Mouse (Mus musculus) CH12.LX (cell line): ENCODE data around the gene Car10. TPM values are rescaled to one million over a fixed set of nuclear protein-coding genes. Genes with fewer than 3 reads are reported as not detected.

Experiments used
- DNase-seq: peaks from one replicate; pipeline ENCODE4 v3.0.0-alpha.2; 2013; ENCODE audit errors: extremely low read depth
- H3K27ac ChIP-seq: 2 replicates; pipeline ENCODE4 v1.5.1; 2012; ENCODE audit warnings: low read depth, mild to moderate bottlenecking, control low read depth, moderate library complexity; ENCODE audit not compliant: insufficient read depth
- H3K27me3 ChIP-seq: replicated peaks from 2 replicates; pipeline ENCODE3; 2012; ENCODE audit warnings: inconsistent platforms
- H3K36me3 ChIP-seq, 2 experiments: replicated peaks in 1 of 2; 2 replicates each; pipeline versions ENCODE3 to v1.6.1; 2012; ENCODE audit warnings: inconsistent platforms in 1 of 2, low read length in 1 of 2, mild to moderate bottlenecking in 1 of 2, mixed read lengths in 1 of 2, moderate library complexity in 1 of 2; ENCODE audit not compliant: control insufficient read depth in 1 of 2, insufficient read depth in 1 of 2
- H3K4me1 ChIP-seq, 2 experiments: 2 replicates each; pipeline ENCODE4 v1.6.1; 2012; ENCODE audit warnings: inconsistent platforms in 1 of 2, moderate library complexity in 1 of 2; ENCODE audit not compliant: insufficient read depth in 2 of 2, control insufficient read depth in 1 of 2
- H3K4me2 ChIP-seq: 2 replicates; pipeline ENCODE4 v1.6.1; 2012; ENCODE audit warnings: low read depth, mild to moderate bottlenecking, control low read depth; ENCODE audit not compliant: poor library complexity, insufficient read depth, severe bottlenecking
- H3K4me3 ChIP-seq, 3 experiments: fragments of 150-350 bp in 1 of 3; sonication (generic) in 1 of 3; replicated peaks in 1 of 3; 2 replicates each; pipeline versions ENCODE3 to v1.5.1; 2011 to 2012; ENCODE audit warnings: low read depth in 2 of 3, low read length in 2 of 3, mild to moderate bottlenecking in 2 of 3, moderate library complexity in 2 of 3, control low read depth in 1 of 3, improper control_type of control experiment in 1 of 3, inconsistent platforms in 1 of 3, mixed read lengths in 1 of 3; ENCODE audit not compliant: poor library complexity in 1 of 3
- H3K79me2 ChIP-seq: replicated peaks from 2 replicates; pipeline ENCODE4 v1.6.1; 2012; ENCODE audit warnings: mild to moderate bottlenecking, moderate library complexity; ENCODE audit not compliant: control insufficient read depth, poor library complexity, insufficient read depth, severe bottlenecking; ENCODE audit errors: extremely low read depth
- H3K9ac ChIP-seq: 2 replicates; pipeline ENCODE4 v1.6.1; 2012; ENCODE audit warnings: low read depth, mild to moderate bottlenecking, control low read depth, moderate library complexity; ENCODE audit not compliant: insufficient read depth
- H3K9me3 ChIP-seq: replicated peaks from 2 replicates; pipeline ENCODE3; 2012; ENCODE audit warnings: low read length, inconsistent platforms, mixed read lengths
- BHLHE40 ChIP-seq: IDR thresholded peaks from 2 replicates; pipeline ENCODE4 v1.6.1; 2011; ENCODE audit warnings: mild to moderate bottlenecking, low read depth, low read length, improper control_type of control experiment
- CHD1 ChIP-seq: IDR thresholded peaks from 2 replicates; pipeline ENCODE4 v1.6.1; 2012; ENCODE audit warnings: low read depth, low read length, improper control_type of control experiment, inconsistent platforms
- CHD2 ChIP-seq: IDR thresholded peaks from 2 replicates; pipeline ENCODE4 v1.6.1; 2011; ENCODE audit warnings: low read length, improper control_type of control experiment
- E2F4 ChIP-seq: IDR thresholded peaks from 2 replicates; pipeline ENCODE4 v1.6.1; 2011; ENCODE audit warnings: low read depth, low read length, improper control_type of control experiment; ENCODE audit not compliant: insufficient replicate concordance
- ELF1 ChIP-seq: IDR thresholded peaks from 2 replicates; pipeline ENCODE4 v1.6.1; 2014; ENCODE audit warnings: low read depth, mild to moderate bottlenecking, inconsistent platforms, low read length, improper control_type of control experiment
- EP300 ChIP-seq: IDR thresholded peaks from 2 replicates; pipeline ENCODE4 v1.6.1; 2011; ENCODE audit warnings: low read length, improper control_type of control experiment
- ETS1 ChIP-seq: conservative IDR thresholded peaks from 2 replicates; pipeline ENCODE4 v1.6.1; 2012; ENCODE audit warnings: low read depth, mild to moderate bottlenecking, inconsistent platforms, low read length, improper control_type of control experiment, moderate library complexity
- MAZ ChIP-seq: IDR thresholded peaks from 2 replicates; pipeline ENCODE4 v1.6.1; 2012; ENCODE audit warnings: low read depth, mild to moderate bottlenecking, inconsistent platforms, low read length, improper control_type of control experiment, moderate library complexity
- MEF2A ChIP-seq: IDR thresholded peaks from 2 replicates; pipeline ENCODE4 v1.6.1; 2014; ENCODE audit warnings: low read depth, mild to moderate bottlenecking, inconsistent platforms, low read length, improper control_type of control experiment, borderline replicate concordance
- MYC ChIP-seq: IDR thresholded peaks from 2 replicates; pipeline ENCODE4 v1.6.1; 2011; ENCODE audit warnings: low read depth, mild to moderate bottlenecking, improper control_type of control experiment, low read length
- NRF1 ChIP-seq: IDR thresholded peaks from 2 replicates; pipeline ENCODE4 v1.6.1; 2014; ENCODE audit warnings: low read depth, mild to moderate bottlenecking, inconsistent platforms, low read length, improper control_type of control experiment, moderate library complexity
- POLR2A ChIP-seq: IDR thresholded peaks from 2 replicates; pipeline ENCODE4 v1.6.1; 2011; ENCODE audit warnings: low read depth, mild to moderate bottlenecking, improper control_type of control experiment, low read length
- RAD21 ChIP-seq: IDR thresholded peaks from 2 replicates; pipeline ENCODE4 v1.6.1; 2011; ENCODE audit warnings: low read depth, mild to moderate bottlenecking, low read length, improper control_type of control experiment, moderate library complexity
- TBP ChIP-seq: conservative IDR thresholded peaks from 2 replicates; pipeline ENCODE4 v1.6.1; 2011; ENCODE audit warnings: low read depth, low read length, improper control_type of control experiment
- TCF12 ChIP-seq: IDR thresholded peaks from 2 replicates; pipeline ENCODE4 v1.6.1; 2014; ENCODE audit warnings: low read depth, mild to moderate bottlenecking, inconsistent platforms, low read length, improper control_type of control experiment
- UBTF ChIP-seq: IDR thresholded peaks from 2 replicates; pipeline ENCODE4 v1.6.1; 2012; ENCODE audit warnings: low read depth, mild to moderate bottlenecking, inconsistent platforms, low read length, improper control_type of control experiment, moderate library complexity
- USF1 ChIP-seq: IDR thresholded peaks from 2 replicates; pipeline ENCODE4 v1.6.1; 2014; ENCODE audit warnings: low read depth, mild to moderate bottlenecking, inconsistent platforms, low read length, improper control_type of control experiment
- USF2 ChIP-seq: conservative IDR thresholded peaks from 2 replicates; pipeline ENCODE4 v1.6.1; 2011; ENCODE audit warnings: low read depth, low read length, improper control_type of control experiment
- ZC3H11A ChIP-seq: IDR thresholded peaks from 2 replicates; pipeline ENCODE4 v1.6.1; 2012; ENCODE audit warnings: low read depth, mild to moderate bottlenecking, inconsistent platforms, low read length, improper control_type of control experiment
- ZKSCAN1 ChIP-seq: IDR thresholded peaks from 2 replicates; pipeline ENCODE4 v1.6.1; 2012; ENCODE audit warnings: low read depth, inconsistent platforms, low read length, improper control_type of control experiment, borderline replicate concordance
- ZMIZ1 ChIP-seq: IDR thresholded peaks from 2 replicates; pipeline ENCODE4 v1.6.1; 2012; ENCODE audit warnings: low read depth, mild to moderate bottlenecking, inconsistent platforms, low read length, improper control_type of control experiment
- dilution Hi-C: fragments of 300-500 bp; cut with MboI; formaldehyde crosslinking; loops from 2 replicates; pipeline ENCODE4 v1.14.3; 2020; ENCODE audit warnings: low sequenced_read_pairs; ENCODE audit not compliant: extremely low pct_unique_long_range_greater_than_20kb, extremely low pct_ligation_motif_present
- in situ Hi-C: fragments of 300-500 bp; cut with MboI; formaldehyde crosslinking; loops from 3 replicates; pipeline ENCODE4 v1.14.3; 2019; ENCODE audit warnings: low sequenced_read_pairs, low pct_ligation_motif_present, low pct_unique_long_range_greater_than_20kb, mixed read lengths
- polyA plus RNA-seq: library from polyadenylated mRNA; unstranded; fragments of >175 nt; gene quantifications from 2 replicates; pipeline ENCODE4 v1.2.1, GENCODE M21; 2012; ENCODE audit warnings: low read depth; ENCODE audit not compliant: insufficient read length
- total RNA-seq, 2 experiments: library from RNA; depleted of rRNA; stranded (reverse); fragments of 300-350 nt in 1 of 2; fragments of >200 nt in 1 of 2; gene quantifications; 2 replicates each; pipeline ENCODE4 v1.2.3; 2012 to 2014

Car10 gene
- total and polyA plus RNA-seq, 3 experiments = not detected

DNA sequence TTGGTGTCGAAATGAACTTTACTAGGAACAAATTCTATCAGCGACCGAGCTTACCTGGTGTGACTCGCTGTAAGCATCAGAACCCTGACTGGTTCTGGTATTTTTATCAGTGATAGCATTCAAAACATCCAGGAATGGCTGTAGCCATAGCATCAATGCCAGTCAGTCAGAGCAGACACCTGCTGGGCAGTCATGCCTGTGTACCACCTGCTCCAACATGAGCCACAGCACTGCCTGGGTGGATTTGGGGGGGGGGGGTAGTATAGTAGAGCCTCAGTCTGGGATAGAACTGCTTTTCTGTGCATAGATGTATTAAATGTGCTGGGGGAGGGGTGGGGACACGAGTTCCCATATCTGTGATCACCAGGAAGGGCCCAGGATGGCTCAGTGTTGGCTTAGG is 525.8 kb downstream of the Car10 start:
- no peak for DNase-seq
- no peaks in the 10 kb centered on the region for H3K4me1 ChIP-seq
- H3K79me2 ChIP-seq = no peaks in the 10 kb centered on the region
- peaks cover 63% of the 10 kb centered on the region for H3K27me3 ChIP-seq
- no peak overlapping the region for H3K27ac ChIP-seq
- H3K4me2 ChIP-seq = no peak overlapping the region
- in situ Hi-C loops (no loop called here), dilution Hi-C loops (no loop called here)
- no peak overlapping the region for H3K4me3 ChIP-seq
- H3K9me3 ChIP-seq = no peaks in the 10 kb centered on the region
- TF ChIP-seq ETS1 (no peak), RAD21 (no peak), ZKSCAN1 (no peak), CHD1 (no peak)
- H3K9ac ChIP-seq = no peak overlapping the region
- H3K36me3 ChIP-seq = no peaks in the 10 kb centered on the region

DNA sequence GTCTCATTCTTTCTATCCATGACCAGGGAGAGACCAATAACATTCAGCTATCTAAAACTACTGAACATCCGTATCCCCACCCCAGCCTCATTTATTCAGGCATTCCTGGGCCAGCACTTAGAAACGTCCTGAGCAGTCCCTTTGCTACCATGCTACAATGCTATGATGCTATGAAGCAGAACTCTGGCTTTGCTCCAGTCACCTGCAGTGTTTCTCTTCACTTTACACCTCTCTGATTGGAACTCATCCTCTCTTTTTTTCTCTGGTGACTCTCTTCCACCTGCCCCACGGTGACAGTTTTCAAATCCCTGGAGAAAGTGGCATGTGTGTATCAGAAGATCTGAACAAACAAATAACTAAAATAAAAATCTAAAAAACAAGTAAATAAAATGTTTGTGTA is 541.6 kb downstream of the Car10 start:
- H3K27ac ChIP-seq = no peak overlapping the region
- no peak overlapping the region for H3K4me3 ChIP-seq
- no peaks in the 10 kb centered on the region for H3K79me2 ChIP-seq
- no peak overlapping the region for H3K4me2 ChIP-seq
- no peak overlapping the region for H3K9ac ChIP-seq
- no peak for DNase-seq
- peaks cover 42% of the 10 kb centered on the region for H3K27me3 ChIP-seq
- H3K9me3 ChIP-seq = no peaks in the 10 kb centered on the region
- H3K36me3 ChIP-seq = no peaks in the 10 kb centered on the region
- H3K4me1 ChIP-seq = no peaks in the 10 kb centered on the region
- in situ Hi-C loops = no loop called here
- dilution Hi-C loops = no loop called here
- no peak for TF ChIP-seq TCF12
- no peak for TF ChIP-seq USF2
- no peak for TF ChIP-seq USF1
- no peak for TF ChIP-seq TBP
- TF ChIP-seq BHLHE40 = no peak
- no peak for TF ChIP-seq ZMIZ1
- no peak for TF ChIP-seq NRF1
- no peak for TF ChIP-seq MAZ
- no peak for TF ChIP-seq ZC3H11A
- TF ChIP-seq EP300 = no peak
- no peak for TF ChIP-seq POLR2A
- TF ChIP-seq RAD21 = no peak
- no peak for TF ChIP-seq ELF1

DNA sequence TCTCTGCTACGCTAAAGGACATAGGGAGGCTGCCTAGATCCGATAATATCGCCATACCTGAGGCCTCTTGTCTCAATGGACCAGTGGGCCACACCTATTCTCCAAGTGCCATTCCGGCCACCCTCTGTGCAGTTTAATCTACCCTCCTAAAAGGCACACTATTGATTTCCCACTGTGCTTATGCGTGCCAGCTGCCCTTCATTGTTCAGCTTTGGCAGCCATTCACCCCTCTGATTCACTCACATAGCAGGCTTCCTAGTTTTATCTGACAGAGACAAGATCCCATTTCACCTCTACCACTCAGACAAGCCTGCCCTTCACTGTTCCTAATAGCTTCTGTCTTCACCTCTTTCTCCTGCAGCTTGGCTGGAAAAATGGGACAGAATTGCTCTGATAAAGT is 543.1 kb downstream of the Car10 start:
- H3K4me1 ChIP-seq = no peaks in the 10 kb centered on the region
- no peak for DNase-seq
- no peaks in the 10 kb centered on the region for H3K36me3 ChIP-seq
- H3K4me2 ChIP-seq = no peak overlapping the region
- no peak overlapping the region for H3K27ac ChIP-seq
- H3K4me3 ChIP-seq = no peak overlapping the region
- dilution Hi-C loops = no loop called here
- H3K79me2 ChIP-seq = no peaks in the 10 kb centered on the region
- no peak for TF ChIP-seq TCF12
- no peak for TF ChIP-seq E2F4
- no peak for TF ChIP-seq CHD2
- no peak for TF ChIP-seq UBTF
- TF ChIP-seq MAZ = no peak
- no peak for TF ChIP-seq MYC
- no peak for TF ChIP-seq ZKSCAN1
- TF ChIP-seq MEF2A = no peak
- TF ChIP-seq, all 38 proteins: peak for 0
- Histone ChIP-seq H3K9ac (no peak overlapping the region), H3K9me3 (no peaks in the 10 kb centered on the region), H3K27me3 (peaks cover 43% of the 10 kb centered on the region)
- in situ Hi-C loops = no loop called here
